27 mouse cellular contexts compared by ENCODE assay signal in the genomic region with DNA sequence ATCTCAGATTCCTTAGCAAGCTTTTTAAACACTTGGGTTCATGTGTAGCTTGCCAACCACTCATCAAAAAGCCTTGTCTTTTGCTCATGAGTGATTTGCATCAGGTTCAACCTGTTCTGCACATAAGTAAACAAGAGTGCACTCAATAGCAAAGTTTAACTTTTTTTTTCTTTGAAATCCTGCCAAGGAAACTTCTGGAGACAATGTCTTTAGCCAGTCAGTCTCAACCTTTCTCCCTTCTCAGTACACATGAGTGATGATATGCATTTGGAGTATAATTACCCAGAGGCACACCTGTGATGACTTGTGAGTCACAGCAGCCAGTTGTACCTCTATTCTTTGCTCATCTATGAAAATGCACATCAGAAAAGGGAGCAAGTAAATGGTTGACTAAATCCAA. TPM values are rescaled to one million over a fixed set of nuclear protein-coding genes. Genes with fewer than 3 reads are reported as not detected.
DNase-seq lines count a peak whose midpoint lies in the region; ATAC-seq and TF ChIP-seq lines count a peak whose summit lies in the region.
"Had no signal": no experiment of that assay in that cellular context is flagged by ENCODE, and none has a peak within 500 bp of the region (broad histone marks: within the 10 kb centered on the region; RNA-seq: fewer than 3 reads in every experiment).

No protein-coding gene starts in this region.

- H3K36me3 ChIP-seq in liver, adult 2 months (ENCODE audit: control insufficient read depth, insufficient read depth, low read length): no peaks in the 10 kb centered on the region
- no peaks in the 10 kb centered on the region for H3K36me3 ChIP-seq in liver, embryonic 11.5 days (ENCODE audit: control insufficient read depth, insufficient read depth, low read length)
- no peaks in the 10 kb centered on the region for H3K36me3 ChIP-seq in lung, postnatal 0 days (ENCODE audit: insufficient read depth, low read length)
- H3K36me3 ChIP-seq in stomach, embryonic 14.5 days (ENCODE audit: control insufficient read depth, insufficient read depth, low read length): no peaks in the 10 kb centered on the region
- H3K36me3 ChIP-seq: embryonic facial prominence, embryonic 12.5 days; forebrain, embryonic 10.5 days; G1E; hindbrain, embryonic 12.5 days; hindbrain, embryonic 15.5 days had no signal

- no peaks in the 10 kb centered on the region for H3K79me2 ChIP-seq in liver, adult 2 months (ENCODE audit: control insufficient read depth, insufficient read depth, low read length)

- TF ChIP-seq CTCF in liver, adult 2 months (IDR thresholded peaks at IDR 0.05; ENCODE audit: low read depth, low read length): no peak
- no peak for TF ChIP-seq CTCF in lung, postnatal 0 days (IDR thresholded peaks at IDR 0.05)
- TF ChIP-seq CTCF in lung, adult 2 months (IDR thresholded peaks at IDR 0.05; ENCODE audit: insufficient read depth, low read length): no peak

- DNase-seq in liver, adult 2 months (ENCODE audit: extremely low read depth, low read depth, low spot score): peak; percentile 22
- no peak for DNase-seq in liver, embryonic 11.5 days (ENCODE audit: low spot score)
- peak; percentile 57 for DNase-seq in lung, postnatal 0 days (ENCODE audit: low spot score)
- DNase-seq in lung, adult 2 months: no peak
- peak; percentile 37 for DNase-seq in lung, postnatal 36 days
- no peak for DNase-seq in left cerebral cortex, adult 8-10 months (ENCODE audit: low spot score in 2 of 2)
- DNase-seq: adrenal gland, postnatal 10 days; adrenal gland, postnatal 36 days; B cell, adult 2 months; cerebellum, adult 18-20 months; cerebellum, adult 9-10 months; cerebellum, postnatal 14 days; gastrocnemius, postnatal 10 days; heart, adult 11 months had no signal

- H3K4me1 ChIP-seq in liver, adult 2 months (ENCODE audit: control insufficient read depth, insufficient read depth, low read length): no peaks in the 10 kb centered on the region
- H3K4me1 ChIP-seq in liver, embryonic 11.5 days (replicated peaks; ENCODE audit: control insufficient read depth, insufficient read depth, low read length): no peaks in the 10 kb centered on the region
- H3K4me1 ChIP-seq in lung, postnatal 0 days (ENCODE audit: insufficient read depth, low read depth, low read length): no peaks in the 10 kb centered on the region; the same call in 1 of the 2 replicates
- H3K4me1 ChIP-seq in lung, adult 2 months (ENCODE audit: control insufficient read depth, insufficient read depth, low read length): no peaks in the 10 kb centered on the region
- H3K4me1 ChIP-seq in stomach, embryonic 14.5 days (ENCODE audit: control insufficient read depth, insufficient read depth, low read length): no peaks in the 10 kb centered on the region
- H3K4me1 ChIP-seq: embryonic facial prominence, embryonic 12.5 days; forebrain, embryonic 10.5 days; forebrain, embryonic 13.5 days; hindbrain, embryonic 12.5 days; hindbrain, embryonic 15.5 days had no signal

- no peaks in the 10 kb centered on the region for H3K9me3 ChIP-seq in liver, embryonic 11.5 days (ENCODE audit: control insufficient read depth, low read length)
- no peaks in the 10 kb centered on the region for H3K9me3 ChIP-seq in lung, postnatal 0 days (ENCODE audit: low read length)
- no peaks in the 10 kb centered on the region for H3K9me3 ChIP-seq in stomach, embryonic 14.5 days (ENCODE audit: control insufficient read depth, low read depth, low read length)
- H3K9me3 ChIP-seq: embryonic facial prominence, embryonic 12.5 days; forebrain, embryonic 10.5 days; forebrain, embryonic 13.5 days; hindbrain, embryonic 12.5 days; hindbrain, embryonic 15.5 days had no signal

- no peak overlapping the region for H3K9ac ChIP-seq in liver, adult 2 months (ENCODE audit: low read depth, low read length)
- H3K9ac ChIP-seq in liver, embryonic 11.5 days (ENCODE audit: low read depth, low read length): no peak overlapping the region
- H3K9ac ChIP-seq in lung, postnatal 0 days (replicated peaks; ENCODE audit: low read depth): no peak overlapping the region
- H3K9ac ChIP-seq in stomach, embryonic 14.5 days (replicated peaks; ENCODE audit: low read depth, low read length): no peak overlapping the region
- H3K9ac ChIP-seq: embryonic facial prominence, embryonic 12.5 days; forebrain, embryonic 13.5 days; hindbrain, embryonic 12.5 days; hindbrain, embryonic 15.5 days had no signal

- no peak for ATAC-seq in liver, embryonic 11.5 days (replicated peaks; ENCODE audit: low FRiP score)
- peak; percentile 56 for ATAC-seq in lung, postnatal 0 days
- ATAC-seq in stomach, embryonic 14.5 days (ENCODE audit: insufficient number of reproducible peaks, insufficient read depth, low FRiP score, low read depth): peak; percentile 53
- no peak for ATAC-seq in erythroid progenitor cell, adult 5-6 weeks (replicated peaks; ENCODE audit: low FRiP score, poor library complexity, severe bottlenecking)
- ATAC-seq: forebrain, embryonic 13.5 days; forebrain, embryonic 16.5 days; Patski had no signal

- no peak overlapping the region for H3K4me3 ChIP-seq in liver, adult 2 months (ENCODE audit: insufficient read depth, low read depth, low read length)
- H3K4me3 ChIP-seq in liver, embryonic 11.5 days (ENCODE audit: low read depth, low read length): no peak overlapping the region
- no peak overlapping the region for H3K4me3 ChIP-seq in lung, postnatal 0 days (ENCODE audit: low read depth, low read length)
- H3K4me3 ChIP-seq in lung, adult 2 months (replicated peaks; ENCODE audit: extremely low read depth, low read depth, low read length): no peak overlapping the region
- no peak overlapping the region for H3K4me3 ChIP-seq in stomach, embryonic 14.5 days (ENCODE audit: low read depth, low read length)
- H3K4me3 ChIP-seq: embryonic facial prominence, embryonic 12.5 days; erythroblast, embryonic 14.5 days; forebrain, embryonic 10.5 days; forebrain, embryonic 13.5 days; hindbrain, embryonic 12.5 days; hindbrain, embryonic 15.5 days had no signal

- no peak overlapping the region for H3K27ac ChIP-seq in liver, adult 2 months (replicated peaks; ENCODE audit: insufficient read depth, low read depth, low read length)
- H3K27ac ChIP-seq in liver, embryonic 11.5 days (ENCODE audit: low read depth, low read length): no peak overlapping the region
- no peak overlapping the region for H3K27ac ChIP-seq in lung, postnatal 0 days (ENCODE audit: low read length)
- no peak overlapping the region for H3K27ac ChIP-seq in stomach, embryonic 14.5 days (ENCODE audit: low read length)
- H3K27ac ChIP-seq: embryonic facial prominence, embryonic 12.5 days; forebrain, embryonic 10.5 days; forebrain, embryonic 13.5 days; hindbrain, embryonic 12.5 days; hindbrain, embryonic 15.5 days had no signal

- H3K4me2 ChIP-seq in liver, embryonic 11.5 days: no peak overlapping the region
- H3K4me2 ChIP-seq in lung, postnatal 0 days (replicated peaks; ENCODE audit: low read depth, low read length): no peak overlapping the region
- no peak overlapping the region for H3K4me2 ChIP-seq in stomach, embryonic 14.5 days (replicated peaks; ENCODE audit: low read depth, low read length)
- H3K4me2 ChIP-seq: embryonic facial prominence, embryonic 12.5 days; forebrain, embryonic 13.5 days; heart, embryonic 11.5 days; hindbrain, embryonic 12.5 days; hindbrain, embryonic 15.5 days had no signal

- TF ChIP-seq EP300 in lung, postnatal 0 days (IDR thresholded peaks at IDR 0.05): peak; percentile 24; the same call in 1 of the 2 replicates

- H3K27me3 ChIP-seq in liver, adult 2 months (ENCODE audit: control insufficient read depth, insufficient read depth, low read length): no peaks in the 10 kb centered on the region
- no peaks in the 10 kb centered on the region for H3K27me3 ChIP-seq in liver, embryonic 11.5 days (replicated peaks; ENCODE audit: control insufficient read depth, insufficient read depth, low read length)
- H3K27me3 ChIP-seq in lung, postnatal 0 days (replicated peaks; ENCODE audit: insufficient read depth, low read length): no peaks in the 10 kb centered on the region
- no peaks in the 10 kb centered on the region for H3K27me3 ChIP-seq in stomach, embryonic 14.5 days (ENCODE audit: control insufficient read depth, insufficient read depth, low read length)
- H3K27me3 ChIP-seq: CH12.LX; embryonic facial prominence, embryonic 12.5 days; forebrain, embryonic 13.5 days; hindbrain, embryonic 12.5 days; hindbrain, embryonic 15.5 days; Patski had no signal

- TF ChIP-seq POLR2A in liver, adult 2 months (IDR thresholded peaks at IDR 0.05; ENCODE audit: extremely low read depth, insufficient read depth, low read length): no peak
- no peak for TF ChIP-seq POLR2A in lung, adult 2 months (IDR thresholded peaks at IDR 0.05; ENCODE audit: borderline replicate concordance, extremely low read depth, low read depth, low read length)

RNA-seq across cellular contexts. Expression of a gene that starts 18.2 kb away (rescaled TPM):
- total RNA-seq in liver, adult 2 months (2014; rRNA removed): 52.0 and 65.6 TPM in 2 replicates
- polyA plus RNA-seq in liver, adult 2 months (2012; rRNA removed): 7.4 and 8.7 TPM in 2 replicates
- 27.5 and 32.8 TPM in 2 replicates for polyA plus RNA-seq in liver, embryonic 11.5 days (2014; fragmentation: Nextera tagmentation; extraction: Ambion mirVana)
- 68.9 and 79.4 TPM in 2 replicates for polyA plus RNA-seq in lung, postnatal 0 days (2015; fragmentation: Nextera tagmentation; extraction: Ambion mirVana)
- 81.9 and 82.2 TPM in 2 replicates for polyA plus RNA-seq in lung, adult 2 months (2012; rRNA removed)
- 103 TPM in 2 replicates for polyA plus RNA-seq in stomach, embryonic 14.5 days (2014; fragmentation: Nextera tagmentation; extraction: Ambion mirVana)
- 100 to 1,000 TPM; 181 to 202 (median 186) TPM for total RNA-seq in left cerebral cortex, adult 8-10 months (2022)
- 0.84 and 3.2 TPM in 2 replicates for total RNA-seq in erythroid progenitor cell, adult 5-6 weeks (2015; ENCODE audit: low replicate concordance)
- 7.6 and 9.4 TPM in 2 replicates for total RNA-seq in erythroid progenitor cell, adult 5-6 weeks (2017; ENCODE audit: low replicate concordance)
- polyA plus RNA-seq: G1E had no signal

Comparison
In these comparisons a context has a peak if more than half of its experiments do, and no peak if none do; other contexts are left out.
1. DNase-seq: peak in liver, adult 2 months (single experiment), lung, postnatal 0 days (single experiment) and lung, postnatal 36 days (single experiment); none in liver, embryonic 11.5 days (single experiment), lung, adult 2 months (single experiment) and left cerebral cortex, adult 8-10 months (0 of 2).
2. ATAC-seq: peak in lung, postnatal 0 days (single experiment) and stomach, embryonic 14.5 days (single experiment); none in liver, embryonic 11.5 days (single experiment) and erythroid progenitor cell, adult 5-6 weeks (single experiment).